22 mouse cellular contexts compared by ENCODE assay signal in genomic region chr17:8235743-8236142, GRCm38 (mm10). TPM values are rescaled to one million over a fixed set of nuclear protein-coding genes. Genes with fewer than 3 reads are reported as not detected.
"Had no signal": no experiment of that assay in that cellular context is flagged by ENCODE, and none has a peak within 500 bp of the region (broad histone marks: within the 10 kb centered on the region; RNA-seq: fewer than 3 reads in every experiment).

TSS of gene Ccr6 (plus strand) at chr17:8236043.

- H3K27ac ChIP-seq: kidney, embryonic 15.5 days; limb, embryonic 12.5 days; limb, embryonic 15.5 days; liver, embryonic 14.5 days; macrophage; midbrain, embryonic 12.5 days; midbrain, embryonic 15.5 days; neural tube, embryonic 12.5 days; neural tube, embryonic 15.5 days had no signal

- H3K27me3 ChIP-seq: kidney, embryonic 15.5 days; limb, embryonic 15.5 days; midbrain, embryonic 15.5 days; neural tube, embryonic 12.5 days; neural tube, embryonic 15.5 days had no signal

- H3K4me1 ChIP-seq: limb, embryonic 12.5 days; limb, embryonic 15.5 days; midbrain, embryonic 12.5 days; midbrain, embryonic 15.5 days; neural tube, embryonic 12.5 days; neural tube, embryonic 15.5 days had no signal

- H3K36me3 ChIP-seq: kidney, embryonic 15.5 days; limb, embryonic 12.5 days; limb, embryonic 15.5 days; midbrain, embryonic 12.5 days; midbrain, embryonic 15.5 days; neural tube, embryonic 12.5 days; neural tube, embryonic 15.5 days had no signal

- DNase-seq: kidney, adult 11 months; kidney, adult 8-10 months; kidney, postnatal 10 days; kidney, postnatal 36 days; layer of hippocampus, postnatal 36 days; left cerebral cortex, postnatal 4 days; liver, postnatal 0 days; lung, embryonic 14.5 days; retina, postnatal 1 day; thymus, postnatal 4 days had no signal

- ATAC-seq: liver, postnatal 0 days; lung, postnatal 0 days; midbrain, embryonic 15.5 days had no signal

- H3K4me3 ChIP-seq: kidney, embryonic 15.5 days; limb, embryonic 12.5 days; limb, embryonic 15.5 days; midbrain, embryonic 12.5 days; midbrain, embryonic 15.5 days; neural tube, embryonic 12.5 days; neural tube, embryonic 15.5 days had no signal

RNA-seq across cellular contexts. Expression of gene Ccr6, which starts in this region (rescaled TPM):
- total RNA-seq: layer of hippocampus, postnatal 36 days; left cerebral cortex, postnatal 14 days; left cerebral cortex, postnatal 4 days had no signal
- polyA plus RNA-seq: kidney, embryonic 15.5 days; limb, embryonic 12.5 days; limb, embryonic 15.5 days; liver, embryonic 11.5 days; lung, embryonic 14.5 days; macrophage; midbrain, embryonic 12.5 days; midbrain, embryonic 15.5 days; neural tube, embryonic 12.5 days; neural tube, embryonic 15.5 days had no signal
